Mouse (Mus musculus) embryo, embryonic 10.5 days (tissue): ENCODE measurements around the gene Zmiz2.
"Not testable (repeated sequence)": the region's sequence is repeated elsewhere in the genome, so short reads cannot be mapped to it uniquely, and the experiment has no call there.

Experiments
- DNase-seq: peaks from one replicate; pipeline ENCODE4 v3.0.0-alpha.2; 2015; ENCODE audit warnings: low spot score

Zmiz2 gene

GRCm38 (mm10) chr11:6388726-6389413 is at the start of gene Zmiz2:
Zmiz2 (plus strand) TSS chr11:6389074.
- DNase-seq = peak; percentile 93

- DNase-seq = no peak
Observed at GRCm38 (mm10) chr11:6345956-6346355, 42.9 kb upstream of the Zmiz2 start.

GRCm38 (mm10) chr11:6346966-6347365 is 41.9 kb upstream of the Zmiz2 start:
- no peak for DNase-seq

GRCm38 (mm10) chr11:6348681-6349200 is 40.1 kb upstream of the Zmiz2 start:
- DNase-seq = no peak

GRCm38 (mm10) chr11:6349586-6349985 is 39.3 kb upstream of the Zmiz2 start:
- peak; percentile 7 for DNase-seq

GRCm38 (mm10) chr11:6355106-6355505 is 33.8 kb upstream of the Zmiz2 start:
- no peak for DNase-seq

- no peak for DNase-seq
Observed at GRCm38 (mm10) chr11:6364581-6365275, 24.1 kb upstream of the Zmiz2 start.

- DNase-seq = peak; percentile 86
Observed at GRCm38 (mm10) chr11:6365885-6366284, 23.0 kb upstream of the Zmiz2 start.

- DNase-seq = no peak
Observed at GRCm38 (mm10) chr11:6366434-6366833, 22.4 kb upstream of the Zmiz2 start.

GRCm38 (mm10) chr11:6367156-6367555 is 21.7 kb upstream of the Zmiz2 start:
- peak; percentile 8 for DNase-seq

GRCm38 (mm10) chr11:6367986-6368385 is 20.9 kb upstream of the Zmiz2 start:
- DNase-seq = not testable (repeated sequence)

GRCm38 (mm10) chr11:6371376-6372155 is 17.3 kb upstream of the Zmiz2 start:
- DNase-seq = no peak

- no peak for DNase-seq
Observed at GRCm38 (mm10) chr11:6372784-6373183, 16.1 kb upstream of the Zmiz2 start.

- DNase-seq = no peak
Observed at GRCm38 (mm10) chr11:6380916-6381315, 8.0 kb upstream of the Zmiz2 start.

GRCm38 (mm10) chr11:6388126-6388725 is 648 bp upstream of the Zmiz2 start:
- DNase-seq = no peak

- DNase-seq = no peak
Observed at GRCm38 (mm10) chr11:6389483-6389921, 628 bp downstream of the Zmiz2 start.

GRCm38 (mm10) chr11:6390376-6391053 is 1.6 kb downstream of the Zmiz2 start:
- DNase-seq = no peak

- no peak for DNase-seq
Observed at GRCm38 (mm10) chr11:6391516-6392276, 2.8 kb downstream of the Zmiz2 start.

GRCm38 (mm10) chr11:6392857-6393256 is 4.0 kb downstream of the Zmiz2 start:
- no peak for DNase-seq

GRCm38 (mm10) chr11:6393866-6394265 is 5.0 kb downstream of the Zmiz2 start:
- no peak for DNase-seq

- no peak for DNase-seq
Observed at GRCm38 (mm10) chr11:6395565-6395964, 6.7 kb downstream of the Zmiz2 start.
